Mouse (Mus musculus): Measurements from ENCODE around the gene Hist1h2br.
A peak's percentile ranks its signal among the peaks of the same experiment; 100 is the strongest.
"Not testable (repeated sequence)": the region's sequence is repeated elsewhere in the genome, so short reads cannot be mapped to it uniquely, and the experiment has no call there.

Hist1h2br gene

GRCm38 (mm10) chr13:21833461-21833860 is at the start of gene Hist1h2br, which contains the start of gene Hist1h2ap:
Hist1h2br (plus strand) TSS chr13:21833743.
Hist1h2ap (minus strand) TSS chr13:21833507.
- not testable (repeated sequence) for DNase-seq (ENCODE audit: inconsistent age in 2 of 2, low spot score in 1 of 2)

- peak in 1 of 2 experiments; percentile 18 for DNase-seq (ENCODE audit: inconsistent age in 2 of 2, low spot score in 1 of 2)
These were observed 49.2 kb upstream of the Hist1h2br start for GRCm38 (mm10) chr13:21784311-21784710.

GRCm38 (mm10) chr13:21786189-21786898 is 47.2 kb upstream of the Hist1h2br start:
- peak in 1 of 2 experiments; percentile 21 for DNase-seq (ENCODE audit: inconsistent age in 2 of 2, low spot score in 1 of 2)

GRCm38 (mm10) chr13:21786899-21787629 is 46.5 kb upstream of the Hist1h2br start, which contains the start of the genes Hist1h2an and Hist1h2bp:
Hist1h2an (minus strand) TSS chr13:21787218.
Hist1h2bp (plus strand) TSS chr13:21787461.
- peak; percentile 91 to 98 for DNase-seq (ENCODE audit: inconsistent age in 2 of 2, low spot score in 1 of 2)

GRCm38 (mm10) chr13:21787760-21788593 is 45.6 kb upstream of the Hist1h2br start:
- DNase-seq (ENCODE audit: inconsistent age in 2 of 2, low spot score in 1 of 2), result no peak

- DNase-seq (ENCODE audit: inconsistent age in 2 of 2, low spot score in 1 of 2), result no peak
These were observed 43.6 kb upstream of the Hist1h2br start for GRCm38 (mm10) chr13:21789925-21790324.

- peak in 1 of 2 experiments; percentile 65 for DNase-seq (ENCODE audit: inconsistent age in 2 of 2, low spot score in 1 of 2)
These were observed 42.8 kb upstream of the Hist1h2br start for GRCm38 (mm10) chr13:21790601-21791283.

- no peak for DNase-seq (ENCODE audit: inconsistent age in 2 of 2, low spot score in 1 of 2)
These were observed 38.0 kb upstream of the Hist1h2br start for GRCm38 (mm10) chr13:21795584-21795983.

GRCm38 (mm10) chr13:21797163-21797562 is 36.4 kb upstream of the Hist1h2br start:
- DNase-seq (ENCODE audit: inconsistent age in 2 of 2, low spot score in 1 of 2), result not testable (repeated sequence)

GRCm38 (mm10) chr13:21803058-21803457 is 30.5 kb upstream of the Hist1h2br start:
- not testable (repeated sequence) for DNase-seq (ENCODE audit: inconsistent age in 2 of 2, low spot score in 1 of 2)

GRCm38 (mm10) chr13:21810073-21810472 is 23.5 kb upstream of the Hist1h2br start, which contains the start of the genes Hist1h2bq and Hist1h2ao:
Hist1h2bq (minus strand) TSS chr13:21810197.
Hist1h2ao (plus strand) TSS chr13:21810465.
- not testable (repeated sequence) for DNase-seq (ENCODE audit: inconsistent age in 2 of 2, low spot score in 1 of 2)

GRCm38 (mm10) chr13:21811074-21811473 is 22.5 kb upstream of the Hist1h2br start:
- DNase-seq (ENCODE audit: inconsistent age in 2 of 2, low spot score in 1 of 2), result not testable (repeated sequence)

GRCm38 (mm10) chr13:21811539-21811938 is 22.0 kb upstream of the Hist1h2br start, which contains the start of gene Hist1h4m:
Hist1h4m (plus strand) TSS chr13:21811746.
- peak; percentile 62 to 89 for DNase-seq (ENCODE audit: inconsistent age in 2 of 2, low spot score in 1 of 2)

- DNase-seq (ENCODE audit: inconsistent age in 2 of 2, low spot score in 1 of 2), result peak in 1 of 2 experiments; percentile 48
These were observed 21.5 kb upstream of the Hist1h2br start for GRCm38 (mm10) chr13:21812092-21812491.

GRCm38 (mm10) chr13:21820082-21820890 is 13.3 kb upstream of the Hist1h2br start:
- DNase-seq (ENCODE audit: inconsistent age in 2 of 2, low spot score in 1 of 2), result not testable (repeated sequence)

GRCm38 (mm10) chr13:21828511-21828910 is 5.0 kb upstream of the Hist1h2br start:
- no peak for DNase-seq (ENCODE audit: inconsistent age in 2 of 2, low spot score in 1 of 2)

GRCm38 (mm10) chr13:21830344-21830743 is 3.2 kb upstream of the Hist1h2br start:
- peak in 1 of 2 experiments; percentile 24 for DNase-seq (ENCODE audit: inconsistent age in 2 of 2, low spot score in 1 of 2)

- DNase-seq (ENCODE audit: inconsistent age in 2 of 2, low spot score in 1 of 2), result peak; percentile 58 to 84
These were observed 1.8 kb upstream of the Hist1h2br start, which contains the start of gene Hist1h4n for GRCm38 (mm10) chr13:21831418-21832394. Hist1h4n (minus strand) TSS chr13:21832196.

Measured in adrenal gland, adult (tissue).